Mouse (Mus musculus) Patski (cell line): ENCODE results near the gene Vmn1r1. TPM values are rescaled to one million over a fixed set of nuclear protein-coding genes. Genes with fewer than 3 reads are reported as not detected.

Experiments used
- ATAC-seq: fragments of 100-300 bp; one replicate; pipeline ENCODE4 v1.8.0; 2021
- CTCF ChIA-PET: fragments of 350-600 bp; sonication (Branson Sonifier 250); formaldehyde crosslinking; loops from one replicate; lab custom pipeline; 2022; ENCODE audit warnings: inconsistent platforms; lab: Charles Lee
- POLR2A ChIA-PET: fragments of 350-600 bp; sonication (Branson Sonifier 250); formaldehyde crosslinking; loops from one replicate; lab custom pipeline; 2022; ENCODE audit warnings: antibody characterized with exemption, inconsistent platforms; lab: Charles Lee
- DNase-seq: peaks from one replicate; pipeline ENCODE4 v3.0.0-alpha.2; 2011; ENCODE audit warnings: low read depth, low spot score
- H3K27me3 ChIP-seq: fragments of 371-371 bp; one replicate; pipeline ENCODE4 v1.5.1; 2021
- CTCF ChIP-seq: fragments of 100-300 bp; IDR thresholded peaks from one replicate; pipeline ENCODE4 v1.5.1; 2021
- in situ Hi-C: fragments of 300-500 bp; cut with MboI; formaldehyde crosslinking; loops from 3 replicates; pipeline ENCODE4 v1.11.1; 2018; ENCODE audit warnings: low pct_unique_long_range_greater_than_20kb, mixed read lengths
- polyA plus RNA-seq: library from polyadenylated mRNA; unstranded; gene quantifications from one replicate; pipeline ENCODE4 v1.2.3, GENCODE M21; 2021

The Vmn1r1 gene
- polyA plus RNA-seq, 1 experiment from 2014 or later = not detected

- CTCF ChIA-PET = no interaction called here
- POLR2A ChIA-PET = no interaction called here
- no peak for ATAC-seq
- in situ Hi-C loops = no loop called here
- no peak for DNase-seq
- H3K27me3 ChIP-seq = no peaks in the 10 kb centered on the region
- TF ChIP-seq CTCF = no peak
Measured at GRCm38 (mm10) chr1:182138172-182138571, 26.1 kb downstream of the Vmn1r1 start.

GRCm38 (mm10) chr1:182137204-182138125, 26.8 kb downstream of the Vmn1r1 start:
- ChIA-PET CTCF (no interaction called here), POLR2A (no interaction called here)
- DNase-seq (no peak), ATAC-seq (no peak)
- H3K27me3 ChIP-seq = no peaks in the 10 kb centered on the region
- TF ChIP-seq CTCF = no peak
- in situ Hi-C loops = no loop called here

- POLR2A ChIA-PET = no interaction called here
- in situ Hi-C loops = no loop called here
- no peaks in the 10 kb centered on the region for H3K27me3 ChIP-seq
- no peak for ATAC-seq
- no peak for TF ChIP-seq CTCF
- CTCF ChIA-PET = interaction anchor here (0.8 to 1.5 kb wide), 2 partner anchors 9 to 242 kb away, joined by 3 to 6 read pairs; no protein-coding TSS in a partner anchor
- no peak for DNase-seq
Measured at GRCm38 (mm10) chr1:182130830-182131229, 33.5 kb downstream of the Vmn1r1 start.

- in situ Hi-C loops = loop anchor here (10.0 kb wide), 1 partner anchor 400 kb away; no protein-coding TSS in a partner anchor
- CTCF ChIA-PET = interaction anchor here (1.0 to 2.0 kb wide), 8 partner anchors 9 to 243 kb away, joined by 3 to 9 read pairs (median 6); no protein-coding TSS in a partner anchor
- POLR2A ChIA-PET = interaction anchor here (0.7 to 1.5 kb wide), 5 partner anchors 16 to 269 kb away, joined by 3 to 4 read pairs (median 3); no protein-coding TSS in a partner anchor
- ATAC-seq (peak; percentile 86), DNase-seq (no peak)
- TF ChIP-seq CTCF = no peak
- no peaks in the 10 kb centered on the region for H3K27me3 ChIP-seq
Measured at GRCm38 (mm10) chr1:182124924-182125368, 39.3 kb downstream of the Vmn1r1 start.

DNA sequence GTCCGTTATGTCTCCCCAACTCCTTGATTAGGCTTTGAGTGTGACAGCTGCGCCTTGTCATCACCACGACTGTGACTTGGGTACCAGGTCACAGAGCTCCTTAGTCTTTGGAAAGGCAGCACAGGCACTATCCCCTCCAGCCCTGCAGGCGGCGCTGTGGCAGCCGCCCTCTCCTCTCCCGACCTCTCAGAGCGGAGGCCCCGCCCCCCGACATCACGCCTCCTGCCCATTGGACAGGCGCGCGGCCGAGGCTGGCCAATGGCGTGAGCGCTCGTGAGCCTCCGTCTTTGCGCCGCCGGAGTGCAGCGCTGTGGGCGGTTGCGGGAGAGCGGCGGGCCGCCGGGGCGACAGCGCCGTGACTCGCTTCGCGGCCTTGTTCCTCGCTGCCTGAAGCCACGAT, 39.8 kb downstream of the Vmn1r1 start, which contains the start of gene Srp9:
Gene Srp9 (plus strand): TSS at position 232 of the 400 bp plus-strand sequence.
- ATAC-seq (peak; percentile 98), DNase-seq (peak; percentile 68)
- peak; percentile 100 for TF ChIP-seq CTCF
- POLR2A ChIA-PET = interaction anchor here (0.7 to 1.5 kb wide), 6 partner anchors 17 to 268 kb away, joined by 3 to 4 read pairs (median 4); no protein-coding TSS in a partner anchor
- in situ Hi-C loops = loop anchor here (10.0 kb wide), 1 partner anchor 400 kb away; no protein-coding TSS in a partner anchor
- CTCF ChIA-PET = interaction anchor here (1.0 to 2.0 kb wide), 10 partner anchors 9 to 415 kb away, joined by 3 to 9 read pairs (median 4); no protein-coding TSS in a partner anchor
- no peaks in the 10 kb centered on the region for H3K27me3 ChIP-seq

- ChIA-PET POLR2A (no interaction called here), CTCF (interaction anchor here (1.6 kb wide), 1 partner anchor 234 kb away, joined by 4 read pairs; no protein-coding TSS in a partner anchor)
- ATAC-seq (no peak), DNase-seq (no peak)
- TF ChIP-seq CTCF = no peak
- in situ Hi-C loops = loop anchor here (10.0 kb wide), 1 partner anchor 402 kb away; no protein-coding TSS in a partner anchor
- H3K27me3 ChIP-seq = no peaks in the 10 kb centered on the region
Measured at GRCm38 (mm10) chr1:182122413-182122812, 41.9 kb downstream of the Vmn1r1 start.

GRCm38 (mm10) chr1:182115651-182116408, 48.5 kb downstream of the Vmn1r1 start:
- H3K27me3 ChIP-seq = no peaks in the 10 kb centered on the region
- POLR2A ChIA-PET = interaction anchor here (0.6 to 1.5 kb wide), 4 partner anchors 23 to 227 kb away, joined by 3 to 5 read pairs (median 4); partner anchors contain the start of gene Enah
- in situ Hi-C loops = loop anchor here (5.0 kb wide), 3 partner anchors 94 to 389 kb away; no protein-coding TSS in a partner anchor
- CTCF ChIA-PET = interaction anchor here (0.6 to 6.0 kb wide), 31 partner anchors 10 to 294 kb away, joined by 3 to 71 read pairs (median 4); partner anchors contain the start of gene Srp9
- no peak for DNase-seq
- TF ChIP-seq CTCF = no peak
- peak; percentile 75 for ATAC-seq

DNA sequence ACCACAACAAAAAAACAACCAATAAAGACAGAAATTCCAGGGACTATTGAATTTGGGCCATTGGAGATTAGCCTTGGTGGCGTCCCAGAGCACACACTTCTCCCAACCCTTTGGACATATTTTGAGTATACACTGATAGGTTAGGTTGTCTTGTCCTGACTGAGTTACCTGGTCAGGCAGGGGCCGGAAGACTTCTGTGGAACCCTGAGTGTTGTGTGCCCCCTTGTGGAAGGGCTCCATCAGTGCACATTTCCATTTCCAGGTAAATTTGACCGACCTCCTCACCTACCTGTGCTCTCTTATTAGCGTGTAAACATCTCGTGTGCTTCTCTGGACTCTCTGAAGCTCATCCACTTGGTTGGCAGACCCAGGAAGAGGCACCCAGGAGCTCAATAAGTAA, 49.1 kb downstream of the Vmn1r1 start:
- in situ Hi-C loops = loop anchor here (5.0 kb wide), 3 partner anchors 93 to 388 kb away; no protein-coding TSS in a partner anchor

More for the DNA sequence above, 49.1 kb downstream of the Vmn1r1 start:
- TF ChIP-seq CTCF = no peak
- ATAC-seq (no peak), DNase-seq (no peak)
- ChIA-PET CTCF (interaction anchor here (0.6 to 6.0 kb wide), 31 partner anchors 10 to 294 kb away, joined by 3 to 71 read pairs (median 4); partner anchors contain the start of gene Srp9), POLR2A (interaction anchor here (0.8 to 1.5 kb wide), 3 partner anchors 96 to 226 kb away, joined by 3 to 5 read pairs (median 4); partner anchors contain the start of gene Enah)
- no peaks in the 10 kb centered on the region for H3K27me3 ChIP-seq
